Mouse (Mus musculus) lung, adult 2 months (tissue): ENCODE measurements at regions not wholly inside any gene's neighbourhood (a gene's known extent, or its start where the extent isn't known, plus 50 kb on each side); places are given as distances from the start of the nearest gene placed in this dataset.

Experiments
- CTCF ChIP-seq: fragments of 200-500 bp; IDR thresholded peaks from 2 replicates; pipeline ENCODE4 v1.5.1; 2011; ENCODE audit warnings: mild to moderate bottlenecking, low read length, control low read depth; ENCODE audit not compliant: insufficient read depth
- POLR2A ChIP-seq: fragments of 200-500 bp; IDR thresholded peaks from 2 replicates; pipeline ENCODE4 v1.6.1; 2011; ENCODE audit warnings: low read depth, mild to moderate bottlenecking, control low read depth, low read length, borderline replicate concordance; ENCODE audit errors: extremely low read depth

DNA sequence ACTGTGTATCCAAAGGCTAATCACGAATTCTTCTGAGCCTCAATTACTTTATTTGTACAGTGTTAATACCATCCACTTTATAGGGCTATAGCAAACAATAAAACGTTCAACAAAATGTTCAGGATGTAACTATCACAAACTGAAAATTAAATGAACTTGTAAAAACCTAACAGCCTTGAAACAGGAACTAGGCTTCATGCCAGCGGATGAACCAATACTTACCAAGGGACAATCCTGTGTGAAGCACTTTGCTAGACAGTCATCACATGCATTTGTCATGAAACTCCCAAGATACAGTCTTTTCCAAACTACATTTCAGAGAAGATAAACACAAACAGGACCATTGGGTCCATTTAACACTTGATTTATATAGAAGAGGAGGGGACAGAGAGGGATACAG is 228.9 kb upstream of the Gm12728 start:
- TF ChIP-seq POLR2A (no peak), CTCF (no peak)
